Mouse (Mus musculus) adrenal gland, postnatal 25 days (tissue): ENCODE measurements around the gene Vmn2r86. TPM values are rescaled to one million over a fixed set of nuclear protein-coding genes. Genes with fewer than 3 reads are reported as not detected.
"Not testable (repeated sequence)": the region's sequence is repeated elsewhere in the genome, so short reads cannot be mapped to it uniquely, and the experiment has no call there.

Experiments used
- DNase-seq: peaks from one replicate; pipeline ENCODE4 v3.0.0; 2021; ENCODE audit warnings: mixed read lengths
- long read RNA-seq: library from polyadenylated mRNA; stranded (forward); transcript quantifications from one replicate; pipeline ENCODE4 v2.0.0, GENCODE M21; 2021
- total RNA-seq: library from RNA; stranded (reverse); gene quantifications from 2 replicates; pipeline ENCODE4 v1.2.3, GENCODE M21; 2021

The Vmn2r86 gene
- total RNA-seq = not detected in 2 replicates
- long read RNA-seq = 0 reads

GRCm38 (mm10) chr10:130455950-130456349 lies at the start of gene Vmn2r86:
Gene Vmn2r86 (minus strand): TSS chr10:130456050.
- not testable (repeated sequence) for DNase-seq

GRCm38 (mm10) chr10:130497296-130497695 lies 41.4 kb upstream of the Vmn2r86 start, which contains the start of gene Vmn2r87:
Gene Vmn2r87 (minus strand): TSS chr10:130497396.
- DNase-seq = no peak

DNA sequence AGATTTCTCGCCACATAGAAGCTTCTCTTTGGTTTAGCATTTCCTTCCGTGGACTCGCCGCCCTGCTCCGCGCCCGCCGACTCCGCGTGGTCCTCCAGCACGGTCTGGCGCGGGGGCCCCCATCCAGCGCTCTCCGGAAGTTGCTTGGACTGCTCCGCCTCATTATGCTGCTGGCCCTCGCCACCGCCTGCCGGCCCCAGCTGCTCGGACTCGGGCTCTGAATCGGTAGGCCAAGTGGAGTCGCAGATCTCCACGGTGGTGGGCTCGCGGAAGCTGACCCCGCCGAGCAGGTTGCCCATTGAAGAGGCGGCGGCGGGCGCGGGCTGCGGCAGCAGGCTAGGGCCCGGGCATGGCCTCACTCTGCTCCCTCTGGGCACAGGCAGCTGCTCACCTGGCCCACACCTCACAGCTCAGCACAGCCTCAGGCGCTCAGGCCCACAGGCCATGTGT lies 14.5 kb upstream of the Vmn2r86 start:
- peak; percentile 34 for DNase-seq

DNA sequence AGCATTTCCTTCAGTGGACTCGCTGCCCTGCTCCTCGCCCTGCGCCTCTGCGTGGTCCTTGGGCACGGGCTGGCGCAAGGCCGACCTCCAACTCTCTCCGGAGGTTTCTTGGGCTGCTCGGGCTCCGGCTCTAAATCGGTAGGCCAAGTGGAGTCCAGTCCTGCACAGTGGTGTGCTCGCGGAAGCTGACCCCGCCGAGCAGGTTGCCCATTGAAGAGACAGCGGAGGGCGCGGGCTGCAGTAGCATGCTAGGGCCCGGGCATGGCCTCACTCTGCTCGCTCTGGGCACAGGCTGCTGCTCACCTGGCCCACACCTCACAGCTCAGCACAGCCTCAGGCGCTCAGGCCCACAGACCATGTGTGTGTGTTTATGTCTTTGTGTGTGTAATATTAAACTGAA lies 11.1 kb downstream of the Vmn2r86 start:
- DNase-seq = no peak

DNA sequence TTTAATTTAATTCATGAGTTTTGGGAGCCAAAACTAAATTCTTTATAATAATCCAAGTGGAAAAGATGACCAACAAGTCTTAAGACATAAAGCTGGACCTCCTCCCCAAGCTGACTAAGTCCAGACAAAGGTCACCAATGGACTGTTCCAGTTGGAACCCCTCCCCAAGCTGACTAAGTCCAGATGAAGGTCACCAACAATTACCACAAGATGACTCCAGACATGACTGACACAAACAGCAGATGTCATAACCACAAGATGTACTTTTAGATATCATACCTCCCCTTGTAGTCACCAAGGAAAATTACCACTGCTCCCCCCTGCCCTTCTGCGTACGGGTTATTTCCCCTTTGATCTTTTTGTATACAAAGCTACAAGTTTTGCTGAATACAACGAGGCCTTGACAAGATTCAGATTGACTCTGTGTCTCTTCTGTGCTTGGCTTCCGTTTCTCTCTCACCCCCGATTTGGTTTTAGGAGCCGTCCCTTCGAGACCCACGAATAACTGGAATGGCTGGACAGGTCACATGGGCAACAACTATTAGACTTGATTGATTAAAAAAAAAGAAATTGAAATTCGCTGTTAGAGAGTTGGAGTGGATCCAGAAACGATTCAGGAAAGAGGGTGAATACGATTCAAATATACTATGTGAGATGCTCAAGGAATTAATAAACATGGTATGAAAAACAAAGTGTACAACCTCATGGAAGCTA lies 21.5 kb downstream of the Vmn2r86 start:
- DNase-seq = not testable (repeated sequence)

- DNase-seq = not testable (repeated sequence)
Observed at GRCm38 (mm10) chr10:130429603-130430002, 26.2 kb downstream of the Vmn2r86 start, which contains the start of gene Vmn2r85. Gene Vmn2r85 (minus strand): TSS chr10:130429703.

DNA sequence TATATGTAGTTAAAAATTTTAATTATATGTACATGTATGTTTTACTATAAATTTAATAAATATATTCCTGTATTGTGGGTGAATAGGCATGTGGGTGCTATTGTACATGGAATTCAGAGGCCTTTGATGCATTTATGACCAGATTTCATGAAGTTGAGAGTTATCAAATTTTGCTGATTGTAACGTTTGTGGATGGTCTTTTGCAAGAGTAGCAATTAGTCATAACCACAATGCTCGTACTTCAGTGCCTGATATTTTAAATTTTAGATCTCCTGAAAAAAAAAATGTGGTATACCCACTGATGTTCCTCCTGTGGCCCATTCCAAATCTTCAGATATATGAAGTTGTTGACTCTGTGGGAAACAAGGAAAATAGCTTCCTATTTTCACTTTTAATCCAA lies 33.5 kb downstream of the Vmn2r86 start:
- not testable (repeated sequence) for DNase-seq

DNA sequence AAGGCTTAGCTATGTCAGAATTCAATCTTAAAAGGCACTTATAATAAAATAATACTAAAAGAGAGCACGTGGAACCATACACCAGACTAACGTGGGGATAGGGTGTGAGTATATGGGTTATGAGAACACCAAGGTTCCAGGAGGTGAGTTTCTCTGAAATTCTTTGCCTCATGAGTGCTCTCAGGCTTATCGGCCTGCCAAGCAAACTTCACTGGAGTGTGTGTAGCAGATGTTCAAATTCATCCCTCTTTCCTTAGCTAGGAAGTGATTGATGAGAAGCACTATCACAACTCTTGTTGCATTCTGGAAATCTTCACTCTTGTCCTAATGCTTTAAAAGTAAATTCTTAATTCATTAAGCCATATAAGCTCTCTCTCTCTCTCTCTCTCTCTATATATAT lies 35.4 kb downstream of the Vmn2r86 start:
- no peak for DNase-seq

- not testable (repeated sequence) for DNase-seq
Observed at GRCm38 (mm10) chr10:130419954-130420353, 35.9 kb downstream of the Vmn2r86 start.

- not testable (repeated sequence) for DNase-seq
Observed at GRCm38 (mm10) chr10:130416352-130416751, 39.5 kb downstream of the Vmn2r86 start.

DNA sequence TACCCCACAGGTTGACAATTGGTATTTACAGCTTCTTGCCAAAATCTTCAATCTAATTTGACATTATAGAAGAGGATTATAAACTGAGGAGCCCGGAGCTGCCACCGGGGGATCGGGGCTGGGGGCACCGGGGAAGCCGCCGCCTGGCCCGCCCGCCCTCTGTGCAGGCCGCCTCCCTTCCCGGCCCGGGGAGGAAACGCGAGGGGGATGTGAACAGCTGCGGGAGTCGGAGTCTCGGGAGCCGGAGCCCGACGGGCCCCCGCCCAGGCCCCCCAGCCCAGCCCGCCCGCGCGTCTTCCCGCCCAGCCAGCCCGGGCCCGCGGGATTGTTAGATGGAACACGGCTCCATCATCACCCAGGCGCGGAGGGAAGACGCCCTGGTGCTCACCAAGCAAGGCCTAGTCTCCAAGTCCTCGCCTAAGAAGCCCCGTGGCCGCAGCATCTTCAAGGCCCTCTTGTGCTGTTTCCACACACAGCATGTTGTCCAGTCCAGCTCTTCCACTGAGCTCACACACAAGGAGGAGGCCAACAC lies 43.6 kb downstream of the Vmn2r86 start:
- DNase-seq = not testable (repeated sequence)

DNA sequence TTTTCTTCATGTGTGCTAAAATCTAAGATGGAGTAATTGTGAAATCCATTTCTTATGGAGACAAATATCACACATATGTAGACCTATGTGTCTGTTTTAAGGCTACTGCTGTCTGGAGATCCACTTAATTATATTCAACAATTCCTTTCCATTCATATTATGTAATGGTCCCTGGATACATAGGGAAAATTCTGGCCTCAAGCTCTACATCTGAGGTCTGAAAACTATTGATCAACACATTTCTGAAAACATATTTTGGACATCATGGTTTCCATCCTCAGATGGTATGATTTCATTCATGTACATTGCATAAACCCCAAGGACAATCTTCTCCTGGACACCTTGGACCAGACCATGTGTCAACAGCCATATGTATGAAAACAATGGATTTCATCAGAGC lies 61.6 kb downstream of the Vmn2r86 start, which contains the start of gene Vmn2r84:
TSS of gene Vmn2r84 (minus strand) at position 101 of the 400 bp plus-strand sequence.
- DNase-seq = no peak

Other genes with a start within 250 kb of the Vmn2r86 start
- not detected in 2 replicates for gene Olfr827, start 241.6 kb downstream of the Vmn2r86 start, total RNA-seq
- 0.36 TPM in 1 of 2 replicates, not detected in the other for gene Neurod4, start 175.8 kb downstream of the Vmn2r86 start, total RNA-seq
- gene Tespa1, start 133.2 kb downstream of the Vmn2r86 start, total RNA-seq = 0.46 TPM in 1 of 2 replicates, not detected in the other
- gene Vmn2r84, start 61.7 kb downstream of the Vmn2r86 start, total RNA-seq = not detected in 2 replicates
- gene Vmn2r85, start 26.3 kb downstream of the Vmn2r86 start, total RNA-seq = not detected in 2 replicates
- not detected in 2 replicates for gene Vmn2r87, start 41.3 kb upstream of the Vmn2r86 start, total RNA-seq